Mouse (Mus musculus) left cerebral cortex, adult 11 months (tissue): ENCODE results near the gene Bicdl1.
"Not testable (repeated sequence)": the region's sequence is repeated elsewhere in the genome, so short reads cannot be mapped to it uniquely, and the experiment has no call there.

Experiments used
- DNase-seq: peaks from one replicate; pipeline ENCODE4 v3.0.0; 2022; ENCODE audit warnings: low spot score

Gene Bicdl1

GRCm38 (mm10) chr5:115731001-115731731 lies at the start of gene Bicdl1:
Gene Bicdl1, minus strand, starts transcription at chr5:115731621.
- DNase-seq: no peak

GRCm38 (mm10) chr5:115776911-115777310 lies 45.5 kb upstream of the Bicdl1 start:
- DNase-seq: no peak

- DNase-seq: no peak
These were observed 43.9 kb upstream of the Bicdl1 start for GRCm38 (mm10) chr5:115775350-115775749.

- DNase-seq: no peak
These were observed 38.6 kb upstream of the Bicdl1 start for GRCm38 (mm10) chr5:115770048-115770447.

- DNase-seq: no peak
These were observed 37.7 kb upstream of the Bicdl1 start for GRCm38 (mm10) chr5:115769116-115769515.

GRCm38 (mm10) chr5:115766821-115767220 lies 35.4 kb upstream of the Bicdl1 start:
- no peak for DNase-seq

- DNase-seq: no peak
These were observed 32.6 kb upstream of the Bicdl1 start for GRCm38 (mm10) chr5:115763981-115764380.

- DNase-seq: no peak
These were observed 29.5 kb upstream of the Bicdl1 start for GRCm38 (mm10) chr5:115760903-115761302.

- DNase-seq: no peak
These were observed 27.2 kb upstream of the Bicdl1 start for GRCm38 (mm10) chr5:115758431-115759180.

- no peak for DNase-seq
These were observed 26.1 kb upstream of the Bicdl1 start for GRCm38 (mm10) chr5:115757516-115757915.

- no peak for DNase-seq
These were observed 24.1 kb upstream of the Bicdl1 start for GRCm38 (mm10) chr5:115755501-115755900.

- DNase-seq: no peak
These were observed 23.4 kb upstream of the Bicdl1 start for GRCm38 (mm10) chr5:115754831-115755230.

- DNase-seq: no peak
These were observed 21.5 kb upstream of the Bicdl1 start for GRCm38 (mm10) chr5:115752883-115753282.

GRCm38 (mm10) chr5:115751916-115752315 lies 20.5 kb upstream of the Bicdl1 start:
- not testable (repeated sequence) for DNase-seq

- DNase-seq: no peak
These were observed 16.9 kb upstream of the Bicdl1 start for GRCm38 (mm10) chr5:115748316-115748715.

GRCm38 (mm10) chr5:115745319-115745718 lies 13.9 kb upstream of the Bicdl1 start:
- no peak for DNase-seq

- no peak for DNase-seq
These were observed 6.6 kb upstream of the Bicdl1 start for GRCm38 (mm10) chr5:115738032-115738431.

- no peak for DNase-seq
These were observed 3.1 kb upstream of the Bicdl1 start for GRCm38 (mm10) chr5:115734570-115734969.

GRCm38 (mm10) chr5:115732849-115733216 lies 1.4 kb upstream of the Bicdl1 start:
- DNase-seq: no peak

GRCm38 (mm10) chr5:115732176-115732848 lies 891 bp upstream of the Bicdl1 start:
- DNase-seq: peak; percentile 94

- no peak for DNase-seq
These were observed 333 bp upstream of the Bicdl1 start for GRCm38 (mm10) chr5:115731732-115732175.

GRCm38 (mm10) chr5:115730314-115730713 lies 1.1 kb downstream of the Bicdl1 start:
- DNase-seq: no peak

- DNase-seq: no peak
These were observed 4.8 kb downstream of the Bicdl1 start for GRCm38 (mm10) chr5:115726581-115726980.
